Mouse (Mus musculus): ENCODE results near the gene Dnajb8. TPM values are rescaled to one million over a fixed set of nuclear protein-coding genes. Genes with fewer than 3 reads are reported as not detected.

The Dnajb8 gene
- polyA plus RNA-seq, 1 experiment from 2014 or later: not detected

DNA sequence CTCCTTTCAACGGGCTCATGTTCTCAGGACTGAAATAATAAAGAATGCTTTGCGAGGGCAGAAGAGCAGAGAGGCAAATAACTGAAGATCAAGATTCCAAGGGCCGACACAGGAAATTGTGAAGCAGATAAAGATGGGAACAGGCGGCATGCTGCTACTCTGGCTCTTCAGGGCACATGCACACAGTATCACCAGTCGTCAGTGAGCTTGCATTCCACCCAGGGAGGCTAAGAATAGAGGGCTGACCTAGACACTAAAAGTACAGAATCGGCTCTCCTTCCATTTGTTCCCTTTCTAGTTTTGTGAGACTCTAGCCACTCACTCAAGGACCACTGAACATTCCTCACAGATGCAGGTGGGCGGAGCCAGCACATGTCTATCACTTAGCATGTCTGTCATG, 79.2 kb downstream of the Dnajb8 start:
- H3K9ac ChIP-seq (ENCODE audit: low read length): no peak overlapping the region
- peak overlapping the region; percentile 25 to 33; a peak in 2 of 4 replicates for H3K27ac ChIP-seq (replicated peaks in 1 of 2; ENCODE audit: control insufficient read depth in 1 of 2, insufficient read depth in 1 of 2, low read depth in 2 of 2, low read length in 2 of 2)
- peaks cover 11 to 16% of the 10 kb centered on the region in 2 experiments for H3K4me1 ChIP-seq (ENCODE audit: control insufficient read depth in 2 of 2, insufficient read depth in 2 of 2, low read length in 2 of 2)
- ATAC-seq (ENCODE audit: insufficient number of reproducible peaks, insufficient read depth, low FRiP score, low read depth): no peak
- H3K27me3 ChIP-seq (ENCODE audit: control insufficient read depth, insufficient read depth, low read length): no peaks in the 10 kb centered on the region
- no peak overlapping the region for H3K4me2 ChIP-seq (ENCODE audit: low read length)
- H3K9me3 ChIP-seq (ENCODE audit: control insufficient read depth, low read length): no peaks in the 10 kb centered on the region
- H3K36me3 ChIP-seq (ENCODE audit: control insufficient read depth, insufficient read depth, low read length): no peaks in the 10 kb centered on the region
- no peak overlapping the region for H3K4me3 ChIP-seq (ENCODE audit: control insufficient read depth in 1 of 2, insufficient read depth in 1 of 2, low read depth in 1 of 2, low read length in 2 of 2)
- WGBS: 11% methylated on average over 7 of the region's 7 CpGs

Other genes with a start within 250 kb of the Dnajb8 start
- gene H1fx, start 240.6 kb upstream of the Dnajb8 start, polyA plus RNA-seq (2014; fragmentation: Nextera tagmentation; extraction: Ambion mirVana): 22.0 and 33.0 TPM in 2 replicates
- gene Rab7, start 177.0 kb upstream of the Dnajb8 start, polyA plus RNA-seq (2014; fragmentation: Nextera tagmentation; extraction: Ambion mirVana): 234 and 241 TPM in 2 replicates
- gene Rpn1, start 137.8 kb upstream of the Dnajb8 start, polyA plus RNA-seq (2014; fragmentation: Nextera tagmentation; extraction: Ambion mirVana): 179 and 180 TPM in 2 replicates
- gene Gata2, start 28.4 kb upstream of the Dnajb8 start, polyA plus RNA-seq (2014; fragmentation: Nextera tagmentation; extraction: Ambion mirVana): 12.5 and 18.6 TPM in 2 replicates
- gene Eefsec, start 224.3 kb downstream of the Dnajb8 start, polyA plus RNA-seq (2014; fragmentation: Nextera tagmentation; extraction: Ambion mirVana): 19.2 and 19.7 TPM in 2 replicates
- gene Ruvbl1, start 243.1 kb downstream of the Dnajb8 start, polyA plus RNA-seq (2014; fragmentation: Nextera tagmentation; extraction: Ambion mirVana): 68.9 and 72.2 TPM in 2 replicates